Mouse (Mus musculus): ENCODE data around the gene Unc80. TPM values are rescaled to one million over a fixed set of nuclear protein-coding genes. Genes with fewer than 3 reads are reported as not detected.
"Not testable (repeated sequence)": the region's sequence is repeated elsewhere in the genome, so short reads cannot be mapped to it uniquely, and the experiment has no call there.

Unc80 gene
- polyA plus RNA-seq, 1 experiment from 2014 or later, result 11.1 TPM

GRCm38 (mm10) chr1:66692780-66693392 lies 224.7 kb downstream of the Unc80 start:
- H3K9me3 ChIP-seq (ENCODE audit: control insufficient read depth, low read length), result no peaks in the 10 kb centered on the region
- H3K4me1 ChIP-seq (replicated peaks; ENCODE audit: control insufficient read depth, insufficient read depth, low read length), result no peaks in the 10 kb centered on the region
- 65% methylated on average over 8 of the region's 8 CpGs for WGBS
- ATAC-seq (ENCODE audit: low FRiP score) (peak; percentile 85), DNase-seq (ENCODE audit: low spot score) (peak; percentile 36)
- no peaks in the 10 kb centered on the region for H3K27me3 ChIP-seq (ENCODE audit: control insufficient read depth, insufficient read depth, low read length)
- no peak overlapping the region for H3K4me2 ChIP-seq (replicated peaks)
- no peak overlapping the region for H3K9ac ChIP-seq
- H3K27ac ChIP-seq, result peak overlapping the region; percentile 20; the same call in 1 of the 2 replicates
- H3K36me3 ChIP-seq (replicated peaks; ENCODE audit: control insufficient read depth, insufficient read depth), result no peaks in the 10 kb centered on the region
- H3K4me3 ChIP-seq (replicated peaks; ENCODE audit: low read length), result no peak overlapping the region

GRCm38 (mm10) chr1:66694266-66694665 lies 226.1 kb downstream of the Unc80 start:
- Histone ChIP-seq H3K27ac (no peak overlapping the region), H3K27me3 (ENCODE audit: control insufficient read depth, insufficient read depth, low read length) (no peaks in the 10 kb centered on the region), H3K9ac (no peak overlapping the region), H3K4me1 (replicated peaks; ENCODE audit: control insufficient read depth, insufficient read depth, low read length) (no peaks in the 10 kb centered on the region), H3K4me3 (replicated peaks; ENCODE audit: low read length) (no peak overlapping the region), H3K4me2 (replicated peaks) (no peak overlapping the region), H3K36me3 (replicated peaks; ENCODE audit: control insufficient read depth, insufficient read depth) (no peaks in the 10 kb centered on the region), H3K9me3 (ENCODE audit: control insufficient read depth, low read length) (no peaks in the 10 kb centered on the region)
- DNase-seq (ENCODE audit: low spot score), result no peak
- ATAC-seq (ENCODE audit: low FRiP score), result no peak
- 79% methylated on average over 5 of the region's 5 CpGs for WGBS

- H3K36me3 ChIP-seq (replicated peaks; ENCODE audit: control insufficient read depth, insufficient read depth), result no peaks in the 10 kb centered on the region
- H3K9ac ChIP-seq, result no peak overlapping the region
- no peak overlapping the region for H3K4me3 ChIP-seq (replicated peaks; ENCODE audit: low read length)
- no peak for DNase-seq (ENCODE audit: low spot score)
- H3K9me3 ChIP-seq (ENCODE audit: control insufficient read depth, low read length), result no peaks in the 10 kb centered on the region
- 70% methylated on average over 7 of the region's 7 CpGs for WGBS
- ATAC-seq (ENCODE audit: low FRiP score), result no peak
- H3K27ac ChIP-seq, result no peak overlapping the region
- 0 out of 2 replicates have a peak, but pooled peaks cover 3% of the 10 kb centered on the region for H3K4me1 ChIP-seq (replicated peaks; ENCODE audit: control insufficient read depth, insufficient read depth, low read length)
- H3K4me2 ChIP-seq (replicated peaks), result no peak overlapping the region
- no peaks in the 10 kb centered on the region for H3K27me3 ChIP-seq (ENCODE audit: control insufficient read depth, insufficient read depth, low read length)
Observed at GRCm38 (mm10) chr1:66695296-66695695, 227.1 kb downstream of the Unc80 start.

- not testable (repeated sequence) for DNase-seq (ENCODE audit: low spot score); H3K4me2 ChIP-seq (replicated peaks); H3K27ac ChIP-seq; H3K36me3 ChIP-seq (replicated peaks; ENCODE audit: control insufficient read depth, insufficient read depth); H3K9me3 ChIP-seq (ENCODE audit: control insufficient read depth, low read length); H3K9ac ChIP-seq; ATAC-seq (ENCODE audit: low FRiP score); H3K27me3 ChIP-seq (ENCODE audit: control insufficient read depth, insufficient read depth, low read length); H3K4me3 ChIP-seq (replicated peaks; ENCODE audit: low read length)
- 88% methylated on average over 10 of the region's 10 CpGs for WGBS
- H3K4me1 ChIP-seq (replicated peaks; ENCODE audit: control insufficient read depth, insufficient read depth, low read length), result peaks cover 16% of the 10 kb centered on the region; the same call in 1 of the 2 replicates
Observed at GRCm38 (mm10) chr1:66699630-66700029, 231.5 kb downstream of the Unc80 start.

- peak overlapping the region; percentile 79 for H3K4me3 ChIP-seq (replicated peaks; ENCODE audit: low read length)
- H3K9ac ChIP-seq, result peak overlapping the region; percentile 44; the same call in 1 of the 2 replicates
- DNase-seq (ENCODE audit: low spot score) (no peak), ATAC-seq (ENCODE audit: low FRiP score) (peak; percentile 37)
- no peak overlapping the region for H3K27ac ChIP-seq
- WGBS, result 51% methylated on average over 5 of the region's 5 CpGs
- H3K9me3 ChIP-seq (ENCODE audit: control insufficient read depth, low read length), result no peaks in the 10 kb centered on the region
- H3K27me3 ChIP-seq (ENCODE audit: control insufficient read depth, insufficient read depth, low read length), result no peaks in the 10 kb centered on the region
- H3K4me1 ChIP-seq (replicated peaks; ENCODE audit: control insufficient read depth, insufficient read depth, low read length), result peaks cover 16% of the 10 kb centered on the region; the same call in 1 of the 2 replicates
- peak overlapping the region; percentile 59 for H3K4me2 ChIP-seq (replicated peaks)
- H3K36me3 ChIP-seq (replicated peaks; ENCODE audit: control insufficient read depth, insufficient read depth), result no peaks in the 10 kb centered on the region
Observed at GRCm38 (mm10) chr1:66700149-66700692, 232.1 kb downstream of the Unc80 start.

- H3K36me3 ChIP-seq (replicated peaks; ENCODE audit: control insufficient read depth, insufficient read depth), result no peaks in the 10 kb centered on the region
- H3K9me3 ChIP-seq (ENCODE audit: control insufficient read depth, low read length), result no peaks in the 10 kb centered on the region
- H3K27me3 ChIP-seq (ENCODE audit: control insufficient read depth, insufficient read depth, low read length), result no peaks in the 10 kb centered on the region
- peak within 1 kb of the TSS; percentile 80 for H3K9ac ChIP-seq
- peak within 1 kb of the TSS; percentile 79 for H3K4me3 ChIP-seq (replicated peaks; ENCODE audit: low read length)
- peak within 1 kb of the TSS; percentile 75 for H3K27ac ChIP-seq
- H3K4me2 ChIP-seq (replicated peaks), result peak within 1 kb of the TSS; percentile 59
- ATAC-seq (ENCODE audit: low FRiP score), result peak; percentile 100
- WGBS, result under 1% methylated on average over 73 of the region's 73 CpGs
- peak; percentile 96 for DNase-seq (ENCODE audit: low spot score)
- peaks cover 16% of the 10 kb centered on the region; the same call in 1 of the 2 replicates for H3K4me1 ChIP-seq (replicated peaks; ENCODE audit: control insufficient read depth, insufficient read depth, low read length)
Observed at GRCm38 (mm10) chr1:66700693-66701575, 232.8 kb downstream of the Unc80 start, which contains the start of gene Rpe. Gene Rpe, plus strand, starts transcription at chr1:66700831.

GRCm38 (mm10) chr1:66701576-66701940 lies 233.4 kb downstream of the Unc80 start:
- ATAC-seq (ENCODE audit: low FRiP score) (no peak), DNase-seq (ENCODE audit: low spot score) (no peak)
- no peaks in the 10 kb centered on the region for H3K27me3 ChIP-seq (ENCODE audit: control insufficient read depth, insufficient read depth, low read length)
- H3K9ac ChIP-seq, result peak overlapping the region; percentile 80
- no peaks in the 10 kb centered on the region for H3K9me3 ChIP-seq (ENCODE audit: control insufficient read depth, low read length)
- peak overlapping the region; percentile 59 for H3K4me2 ChIP-seq (replicated peaks)
- 38% methylated on average over 2 of the region's 2 CpGs for WGBS
- H3K4me1 ChIP-seq (replicated peaks; ENCODE audit: control insufficient read depth, insufficient read depth, low read length), result peaks cover 16% of the 10 kb centered on the region; the same call in 1 of the 2 replicates
- peak overlapping the region; percentile 75; the same call in 1 of the 2 replicates for H3K27ac ChIP-seq
- H3K4me3 ChIP-seq (replicated peaks; ENCODE audit: low read length), result peak overlapping the region; percentile 79
- H3K36me3 ChIP-seq (replicated peaks; ENCODE audit: control insufficient read depth, insufficient read depth), result peaks cover 3% of the 10 kb centered on the region; the same call in 1 of the 2 replicates

GRCm38 (mm10) chr1:66702623-66703345 lies 234.6 kb downstream of the Unc80 start:
- H3K27me3 ChIP-seq (ENCODE audit: control insufficient read depth, insufficient read depth, low read length), result no peaks in the 10 kb centered on the region
- no peak for ATAC-seq (ENCODE audit: low FRiP score)
- H3K27ac ChIP-seq, result no peak overlapping the region
- H3K36me3 ChIP-seq (replicated peaks; ENCODE audit: control insufficient read depth, insufficient read depth), result peaks cover 11% of the 10 kb centered on the region
- H3K4me3 ChIP-seq (replicated peaks; ENCODE audit: low read length), result no peak overlapping the region
- no peaks in the 10 kb centered on the region for H3K9me3 ChIP-seq (ENCODE audit: control insufficient read depth, low read length)
- peak overlapping the region; percentile 59; the same call in 1 of the 2 replicates for H3K4me2 ChIP-seq (replicated peaks)
- no peak overlapping the region for H3K9ac ChIP-seq
- no peak for DNase-seq (ENCODE audit: low spot score)
- WGBS, result 88% methylated on average over 4 of the region's 4 CpGs
- peaks cover 16% of the 10 kb centered on the region; the same call in 1 of the 2 replicates for H3K4me1 ChIP-seq (replicated peaks; ENCODE audit: control insufficient read depth, insufficient read depth, low read length)

Data from hindbrain, embryonic 14.5 days (tissue).